Mouse (Mus musculus) midbrain, embryonic 12.5 days (tissue): ENCODE data around the gene Nacad. TPM values are rescaled to one million over a fixed set of nuclear protein-coding genes. Genes with fewer than 3 reads are reported as not detected.

Experiments
- ATAC-seq: fragments of 200-750 bp; cut with Nextera tagmentation; 2 replicates; pipeline ENCODE4 v1.8.0; 2017; ENCODE audit warnings: low read depth, moderate TSS enrichment, moderate library complexity; ENCODE audit not compliant: low FRiP score
- H3K27ac ChIP-seq: fragments of 300-500 bp; sonication (generic); replicated peaks from 2 replicates; pipeline ENCODE4 v1.5.1; 2016; ENCODE audit warnings: mild to moderate bottlenecking
- H3K27me3 ChIP-seq: fragments of 300-500 bp; sonication (generic); 2 replicates; pipeline ENCODE4 v1.6.1; 2016; ENCODE audit warnings: mild to moderate bottlenecking
- H3K36me3 ChIP-seq: fragments of 300-500 bp; sonication (generic); 2 replicates; pipeline ENCODE4 v1.6.1; 2016
- H3K4me1 ChIP-seq: fragments of 300-500 bp; sonication (generic); 2 replicates; pipeline ENCODE4 v1.6.1; 2016
- H3K4me2 ChIP-seq: fragments of 300-500 bp; sonication (generic); replicated peaks from 2 replicates; pipeline ENCODE4 v1.6.1; 2016; ENCODE audit warnings: mild to moderate bottlenecking, moderate library complexity
- H3K4me3 ChIP-seq: fragments of 300-500 bp; sonication (generic); 2 replicates; pipeline ENCODE4 v1.5.1; 2016; ENCODE audit warnings: mild to moderate bottlenecking
- H3K9ac ChIP-seq: fragments of 300-500 bp; sonication (generic); replicated peaks from 2 replicates; pipeline ENCODE4 v1.6.1; 2016; ENCODE audit warnings: mild to moderate bottlenecking, moderate library complexity
- H3K9me3 ChIP-seq: fragments of 300-500 bp; sonication (generic); 2 replicates; pipeline ENCODE4 v1.6.1; 2016; ENCODE audit warnings: mild to moderate bottlenecking
- WGBS: fragments of 180-500 bp; shearing (Covaris S2); methylation state at CpG from one replicate; pipeline ENCODE4 v1.1.7; 2016; 5-methylcytosine and 5-hydroxymethylcytosine counted together
- polyA plus RNA-seq: library from polyadenylated mRNA; unstranded; fragments of >200 nt; fragmentation: Nextera tagmentation; extraction: Ambion mirVana; gene quantifications from 2 replicates; pipeline ENCODE4 v1.2.1, GENCODE M21; 2016

Gene Nacad
- polyA plus RNA-seq, 1 experiment from 2014 or later: 83.4 TPM

GRCm38 (mm10) chr11:6593406-6593805, 12.4 kb downstream of the Nacad start:
- H3K4me3 ChIP-seq: no peak overlapping the region
- no peak overlapping the region for H3K27ac ChIP-seq
- H3K4me2 ChIP-seq: no peak overlapping the region
- WGBS: 79% methylated on average over 11 of the region's 11 CpGs
- no peak overlapping the region for H3K9ac ChIP-seq
- no peaks in the 10 kb centered on the region for H3K9me3 ChIP-seq
- H3K36me3 ChIP-seq: peaks cover 86% of the 10 kb centered on the region
- peaks cover 8% of the 10 kb centered on the region for H3K4me1 ChIP-seq
- no peaks in the 10 kb centered on the region; the same call in 1 of the 2 replicates for H3K27me3 ChIP-seq
- no peak for ATAC-seq

GRCm38 (mm10) chr11:6590933-6591675, 14.7 kb downstream of the Nacad start:
- no peak for ATAC-seq
- H3K27ac ChIP-seq: no peak overlapping the region
- WGBS: 86% methylated on average over 10 of the region's 10 CpGs
- H3K9ac ChIP-seq: no peak overlapping the region
- H3K36me3 ChIP-seq: peaks cover 79% of the 10 kb centered on the region
- H3K4me1 ChIP-seq: no peaks in the 10 kb centered on the region
- H3K27me3 ChIP-seq: no peaks in the 10 kb centered on the region; the same call in 1 of the 2 replicates
- no peaks in the 10 kb centered on the region for H3K9me3 ChIP-seq
- no peak overlapping the region for H3K4me3 ChIP-seq
- H3K4me2 ChIP-seq: no peak overlapping the region

GRCm38 (mm10) chr11:6589838-6590237, 16.0 kb downstream of the Nacad start:
- Histone ChIP-seq H3K4me3 (no peak overlapping the region), H3K4me1 (no peaks in the 10 kb centered on the region), H3K36me3 (peaks cover 80% of the 10 kb centered on the region), H3K27ac (no peak overlapping the region), H3K27me3 (no peaks in the 10 kb centered on the region; the same call in 1 of the 2 replicates), H3K9ac (no peak overlapping the region), H3K4me2 (no peak overlapping the region), H3K9me3 (no peaks in the 10 kb centered on the region)
- 90% methylated on average over 7 of the region's 7 CpGs for WGBS
- ATAC-seq: no peak

GRCm38 (mm10) chr11:6588295-6588694, 17.6 kb downstream of the Nacad start:
- H3K9me3 ChIP-seq: no peaks in the 10 kb centered on the region
- no peak overlapping the region for H3K4me3 ChIP-seq
- no peaks in the 10 kb centered on the region for H3K4me1 ChIP-seq
- peaks cover 73% of the 10 kb centered on the region for H3K36me3 ChIP-seq
- H3K27ac ChIP-seq: no peak overlapping the region
- H3K9ac ChIP-seq: no peak overlapping the region
- no peak overlapping the region for H3K4me2 ChIP-seq
- H3K27me3 ChIP-seq: no peaks in the 10 kb centered on the region
- WGBS: 94% methylated on average over 7 of the region's 7 CpGs
- no peak for ATAC-seq

- Histone ChIP-seq H3K36me3 (peaks cover 64% of the 10 kb centered on the region), H3K27me3 (no peaks in the 10 kb centered on the region), H3K4me2 (no peak overlapping the region), H3K4me3 (no peak overlapping the region), H3K27ac (no peak overlapping the region), H3K9ac (no peak overlapping the region), H3K4me1 (no peaks in the 10 kb centered on the region), H3K9me3 (no peaks in the 10 kb centered on the region)
- 95% methylated on average over 7 of the region's 7 CpGs for WGBS
- ATAC-seq: no peak
Observed at GRCm38 (mm10) chr11:6587249-6587940, 18.5 kb downstream of the Nacad start.

- Histone ChIP-seq H3K4me2 (no peak overlapping the region), H3K4me3 (no peak overlapping the region), H3K4me1 (no peaks in the 10 kb centered on the region), H3K36me3 (peaks cover 57% of the 10 kb centered on the region), H3K27me3 (no peaks in the 10 kb centered on the region), H3K27ac (no peak overlapping the region), H3K9me3 (no peaks in the 10 kb centered on the region), H3K9ac (no peak overlapping the region)
- ATAC-seq: no peak
- 93% methylated on average over 3 of the region's 3 CpGs for WGBS
Observed at GRCm38 (mm10) chr11:6586660-6587059, 19.2 kb downstream of the Nacad start.

GRCm38 (mm10) chr11:6585748-6586147, 20.1 kb downstream of the Nacad start:
- WGBS: 90% methylated on average over 8 of the region's 8 CpGs
- Histone ChIP-seq H3K27me3 (no peaks in the 10 kb centered on the region), H3K9me3 (no peaks in the 10 kb centered on the region), H3K4me2 (no peak overlapping the region), H3K27ac (no peak overlapping the region), H3K36me3 (peaks cover 48% of the 10 kb centered on the region), H3K9ac (no peak overlapping the region), H3K4me1 (no peaks in the 10 kb centered on the region), H3K4me3 (no peak overlapping the region)
- no peak for ATAC-seq

- H3K4me2 ChIP-seq: no peak overlapping the region
- ATAC-seq: no peak
- H3K4me3 ChIP-seq: no peak overlapping the region
- WGBS: 94% methylated on average over 2 of the region's 2 CpGs
- peaks cover 4% of the 10 kb centered on the region; the same call in 1 of the 2 replicates for H3K4me1 ChIP-seq
- no peaks in the 10 kb centered on the region for H3K27me3 ChIP-seq
- H3K9ac ChIP-seq: no peak overlapping the region
- no peaks in the 10 kb centered on the region for H3K9me3 ChIP-seq
- H3K36me3 ChIP-seq: peaks cover 28% of the 10 kb centered on the region
- H3K27ac ChIP-seq: no peak overlapping the region
Observed at GRCm38 (mm10) chr11:6581560-6581959, 24.3 kb downstream of the Nacad start.

- Histone ChIP-seq H3K4me3 (no peak overlapping the region), H3K4me1 (peaks cover 4% of the 10 kb centered on the region; the same call in 1 of the 2 replicates), H3K36me3 (peaks cover 29% of the 10 kb centered on the region), H3K9me3 (no peaks in the 10 kb centered on the region), H3K4me2 (no peak overlapping the region), H3K27me3 (no peaks in the 10 kb centered on the region), H3K27ac (no peak overlapping the region), H3K9ac (no peak overlapping the region)
- 81% methylated on average over 4 of the region's 4 CpGs for WGBS
- ATAC-seq: no peak
Observed at GRCm38 (mm10) chr11:6580065-6580750, 25.6 kb downstream of the Nacad start.

GRCm38 (mm10) chr11:6579361-6579760, 26.5 kb downstream of the Nacad start:
- H3K9ac ChIP-seq: no peak overlapping the region
- no peaks in the 10 kb centered on the region for H3K9me3 ChIP-seq
- H3K27ac ChIP-seq: no peak overlapping the region
- H3K4me2 ChIP-seq: no peak overlapping the region
- WGBS: 88% methylated on average over 7 of the region's 7 CpGs
- H3K4me3 ChIP-seq: no peak overlapping the region
- peaks cover 22% of the 10 kb centered on the region for H3K36me3 ChIP-seq
- peaks cover 4% of the 10 kb centered on the region; the same call in 1 of the 2 replicates for H3K4me1 ChIP-seq
- no peaks in the 10 kb centered on the region for H3K27me3 ChIP-seq
- ATAC-seq: no peak

- 75% methylated on average over 3 of the region's 3 CpGs for WGBS
- H3K27me3 ChIP-seq: no peaks in the 10 kb centered on the region
- peaks cover 4% of the 10 kb centered on the region; the same call in 1 of the 2 replicates for H3K4me1 ChIP-seq
- H3K4me3 ChIP-seq: no peak overlapping the region
- H3K36me3 ChIP-seq: peaks cover 38% of the 10 kb centered on the region
- H3K9ac ChIP-seq: no peak overlapping the region
- H3K27ac ChIP-seq: no peak overlapping the region
- no peak overlapping the region for H3K4me2 ChIP-seq
- ATAC-seq: no peak
- H3K9me3 ChIP-seq: no peaks in the 10 kb centered on the region
Observed at GRCm38 (mm10) chr11:6576151-6576550, 29.7 kb downstream of the Nacad start.

GRCm38 (mm10) chr11:6569410-6569777, 36.5 kb downstream of the Nacad start:
- ATAC-seq: 0 out of 2 replicates have a peak, but pooled peaks have one; percentile 49
- peak overlapping the region; percentile 56; the same call in 1 of the 2 replicates for H3K27ac ChIP-seq
- no peaks in the 10 kb centered on the region for H3K9me3 ChIP-seq
- H3K36me3 ChIP-seq: peaks cover 28% of the 10 kb centered on the region
- 45% methylated on average over 3 of the region's 3 CpGs for WGBS
- H3K27me3 ChIP-seq: no peaks in the 10 kb centered on the region
- no peak overlapping the region for H3K4me2 ChIP-seq
- no peak overlapping the region for H3K4me3 ChIP-seq
- H3K9ac ChIP-seq: no peak overlapping the region
- H3K4me1 ChIP-seq: peaks cover 13% of the 10 kb centered on the region
